Mouse (Mus musculus) neural tube, embryonic 11.5 days (tissue): ENCODE data around the gene Slc15a3. TPM values are rescaled to one million over a fixed set of nuclear protein-coding genes. Genes with fewer than 3 reads are reported as not detected.

Experiments used
- ATAC-seq: fragments of 200-750 bp; cut with Nextera tagmentation; 2 replicates; pipeline ENCODE4 v1.8.0; 2017; ENCODE audit warnings: moderate number of reproducible peaks, mild to moderate bottlenecking, moderate TSS enrichment, moderate library complexity; ENCODE audit not compliant: insufficient read depth, low FRiP score, low TSS enrichment
- DNase-seq: peaks from one replicate; pipeline ENCODE4 v3.0.0-alpha.2; 2015; ENCODE audit warnings: low spot score
- H3K27ac ChIP-seq: fragments of 300-500 bp; sonication (generic); 2 replicates; pipeline ENCODE4 v1.5.1; 2014; ENCODE audit warnings: low read depth, mild to moderate bottlenecking, low read length
- H3K27me3 ChIP-seq: fragments of 300-500 bp; sonication (generic); 2 replicates; pipeline ENCODE4 v1.6.1; 2014; ENCODE audit warnings: mild to moderate bottlenecking, low read length, mixed read lengths; ENCODE audit not compliant: control insufficient read depth, insufficient read depth
- H3K36me3 ChIP-seq: fragments of 300-500 bp; sonication (generic); 2 replicates; pipeline ENCODE4 v1.6.1; 2014; ENCODE audit warnings: mild to moderate bottlenecking, low read length, moderate library complexity, mixed read lengths; ENCODE audit not compliant: control insufficient read depth, insufficient read depth
- H3K4me1 ChIP-seq: fragments of 300-500 bp; sonication (generic); 2 replicates; pipeline ENCODE4 v1.6.1; 2014; ENCODE audit warnings: low read length, mixed read lengths; ENCODE audit not compliant: control insufficient read depth, insufficient read depth
- H3K4me2 ChIP-seq: fragments of 300-500 bp; sonication (generic); 2 replicates; pipeline ENCODE4 v1.6.1; 2014; ENCODE audit warnings: low read depth, mild to moderate bottlenecking, moderate library complexity
- H3K4me3 ChIP-seq: fragments of 300-500 bp; sonication (generic); 2 replicates; pipeline ENCODE4 v1.5.1; 2014; ENCODE audit warnings: low read depth, low read length
- H3K9ac ChIP-seq: fragments of 300-500 bp; sonication (generic); 2 replicates; pipeline ENCODE4 v1.6.1; 2014; ENCODE audit warnings: mild to moderate bottlenecking, low read length
- H3K9me3 ChIP-seq: fragments of 300-500 bp; sonication (generic); 2 replicates; pipeline ENCODE4 v1.6.1; 2016; ENCODE audit warnings: low read length; ENCODE audit not compliant: control insufficient read depth
- WGBS: fragments of 180-500 bp; shearing (Covaris S2); extraction: QIAGEN DNeasy Blood & Tissue Kit; methylation state at CpG from one replicate; pipeline ENCODE4 v1.1.7; 2014; 5-methylcytosine and 5-hydroxymethylcytosine counted together
- polyA plus RNA-seq: library from polyadenylated mRNA; unstranded; fragments of >200 nt; fragmentation: Nextera tagmentation; extraction: Ambion mirVana; gene quantifications from 2 replicates; pipeline ENCODE4 v1.2.1, GENCODE M21; 2014

Gene Slc15a3
- polyA plus RNA-seq, 1 experiment from 2014 or later = 0.09 TPM

DNA sequence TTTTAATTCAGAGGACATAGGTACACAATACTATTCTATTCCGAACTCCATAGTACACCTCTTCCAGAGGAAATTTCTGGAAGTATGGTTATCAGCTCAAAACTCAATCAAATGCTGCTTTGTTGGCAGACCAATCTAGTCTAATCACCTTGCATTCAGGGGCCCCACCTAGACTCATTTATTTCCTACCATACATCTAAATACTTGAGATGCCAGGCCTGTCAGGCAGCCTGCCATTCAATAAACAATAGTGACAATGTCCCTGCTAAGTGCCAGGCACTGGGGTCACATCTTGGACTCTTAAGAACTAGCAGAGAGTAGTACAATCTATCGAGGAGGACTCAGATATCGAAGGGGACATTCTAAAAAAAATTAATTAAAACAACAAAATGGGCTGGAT lies 52.7 kb downstream of the Slc15a3 start:
- Histone ChIP-seq H3K4me2 (no peak overlapping the region), H3K36me3 (no peaks in the 10 kb centered on the region), H3K4me1 (peaks cover 6% of the 10 kb centered on the region; the same call in 1 of the 2 replicates), H3K4me3 (no peak overlapping the region), H3K27me3 (no peaks in the 10 kb centered on the region), H3K9ac (no peak overlapping the region), H3K27ac (no peak overlapping the region), H3K9me3 (no peaks in the 10 kb centered on the region)
- ATAC-seq (no peak), DNase-seq (no peak)
- 95% methylated on average over 3 of the region's 3 CpGs for WGBS

DNA sequence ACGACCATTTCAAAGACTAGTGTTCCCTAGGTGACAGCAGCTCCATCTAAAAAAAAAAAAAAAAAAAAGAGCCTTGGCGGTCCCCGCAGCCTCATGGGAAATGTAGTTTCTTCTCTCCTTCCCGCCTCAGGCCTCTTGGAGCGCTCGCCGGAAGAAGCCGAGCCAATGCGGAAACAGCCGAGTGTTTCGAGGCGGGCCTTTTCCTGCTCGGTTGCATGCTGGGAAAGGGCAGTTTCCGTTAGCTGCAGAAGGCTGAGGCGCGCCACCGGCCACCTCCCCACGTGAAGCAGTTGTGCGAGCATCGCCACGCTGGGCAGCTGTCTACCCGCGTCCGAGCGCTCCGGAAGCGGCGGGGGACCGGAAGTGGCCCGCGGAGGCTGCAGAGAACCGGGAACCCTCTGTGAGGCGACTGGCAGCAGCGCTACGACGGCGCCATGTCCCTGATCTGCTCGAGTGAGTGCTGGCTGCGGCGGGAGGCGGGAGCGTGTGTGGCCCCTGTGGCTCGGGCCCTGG lies 55.5 kb downstream of the Slc15a3 start, which contains the start of gene Prpf19:
Gene Prpf19 (plus strand): TSS at position 216 of the 513 bp plus-strand sequence.
- WGBS = 0% methylated on average over 43 of the region's 43 CpGs
- ATAC-seq = peak; percentile 93
- peak within 1 kb of the TSS; percentile 82 for H3K4me3 ChIP-seq
- no peaks in the 10 kb centered on the region for H3K27me3 ChIP-seq
- no peaks in the 10 kb centered on the region for H3K9me3 ChIP-seq
- peak within 1 kb of the TSS; percentile 90 for H3K27ac ChIP-seq
- peak within 1 kb of the TSS; percentile 46 for H3K4me2 ChIP-seq
- DNase-seq = peak; percentile 98
- H3K9ac ChIP-seq = peak within 1 kb of the TSS; percentile 91
- peaks cover 6% of the 10 kb centered on the region; the same call in 1 of the 2 replicates for H3K4me1 ChIP-seq
- peaks cover 8% of the 10 kb centered on the region for H3K36me3 ChIP-seq

DNA sequence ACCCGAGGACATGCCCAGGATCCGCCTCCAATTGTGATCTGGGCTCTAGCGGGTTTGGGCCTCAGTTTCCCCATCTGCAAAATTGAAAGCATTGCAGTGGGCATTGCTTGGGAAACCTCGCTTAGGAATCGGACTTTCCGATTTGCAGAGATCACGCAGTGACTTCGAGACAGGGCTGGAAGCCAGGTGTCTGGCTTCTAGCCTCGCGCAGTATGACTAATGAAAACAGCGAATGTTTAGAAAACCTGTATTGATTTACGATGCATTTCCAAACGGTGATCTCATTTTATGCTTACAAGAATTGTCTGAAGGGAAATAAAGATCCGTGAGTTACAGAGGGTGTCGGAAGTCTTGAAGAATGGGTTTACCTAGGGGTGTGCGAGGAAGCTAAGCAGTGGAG lies 56.2 kb downstream of the Slc15a3 start:
- peaks cover 6% of the 10 kb centered on the region; the same call in 1 of the 2 replicates for H3K4me1 ChIP-seq
- peaks cover 13% of the 10 kb centered on the region for H3K36me3 ChIP-seq
- peak overlapping the region; percentile 46 for H3K4me2 ChIP-seq
- H3K4me3 ChIP-seq = peak overlapping the region; percentile 82
- no peaks in the 10 kb centered on the region for H3K9me3 ChIP-seq
- H3K27me3 ChIP-seq = no peaks in the 10 kb centered on the region
- WGBS = 1% methylated on average over 16 of the region's 16 CpGs
- DNase-seq (no peak), ATAC-seq (no peak)
- H3K27ac ChIP-seq = peak overlapping the region; percentile 90
- H3K9ac ChIP-seq = peak overlapping the region; percentile 91

DNA sequence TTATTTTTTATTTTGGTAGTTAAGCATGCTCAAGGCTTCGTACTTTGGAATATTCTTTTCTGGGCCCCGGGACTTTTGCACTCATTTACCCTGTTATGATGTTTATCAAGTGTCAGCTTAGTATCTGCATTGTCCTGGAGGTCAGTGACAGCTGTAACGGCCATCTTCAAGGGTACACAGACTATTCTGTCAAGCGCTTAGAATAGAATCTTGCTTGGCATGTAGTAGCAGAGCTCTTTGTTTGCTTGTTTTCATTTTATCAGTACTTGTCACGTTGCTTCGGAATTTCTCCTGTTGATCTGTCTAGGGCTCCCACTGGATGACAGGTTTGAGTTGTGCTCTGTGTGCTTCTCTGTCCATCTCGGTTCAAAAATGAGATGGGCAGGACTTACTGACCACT lies 57.3 kb downstream of the Slc15a3 start:
- Histone ChIP-seq H3K4me2 (peak overlapping the region; percentile 46; the same call in 1 of the 2 replicates), H3K27me3 (no peaks in the 10 kb centered on the region), H3K4me3 (no peak overlapping the region), H3K27ac (no peak overlapping the region), H3K9me3 (no peaks in the 10 kb centered on the region), H3K4me1 (peaks cover 6% of the 10 kb centered on the region; the same call in 1 of the 2 replicates), H3K9ac (no peak overlapping the region; the same call in 1 of the 2 replicates), H3K36me3 (peaks cover 14% of the 10 kb centered on the region)
- ATAC-seq (no peak), DNase-seq (no peak)
- 91% methylated on average over 7 of the region's 7 CpGs for WGBS

DNA sequence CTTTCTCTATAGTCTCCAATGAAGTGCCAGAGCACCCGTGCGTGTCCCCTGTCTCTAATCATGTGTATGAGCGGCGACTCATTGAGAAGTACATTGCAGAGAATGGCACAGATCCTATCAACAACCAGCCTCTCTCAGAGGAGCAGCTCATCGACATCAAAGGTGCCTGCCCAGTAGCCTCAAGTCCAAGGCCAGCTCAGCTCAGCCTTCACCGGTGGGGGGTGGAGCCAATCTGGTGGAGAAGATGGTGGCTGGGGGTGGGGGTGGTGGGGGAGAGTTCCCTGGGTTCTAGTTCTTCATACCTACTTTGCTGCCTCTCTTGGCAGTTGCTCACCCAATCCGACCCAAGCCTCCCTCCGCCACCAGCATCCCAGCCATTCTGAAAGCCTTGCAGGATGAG lies 58.0 kb downstream of the Slc15a3 start:
- H3K9me3 ChIP-seq = no peaks in the 10 kb centered on the region

DNA sequence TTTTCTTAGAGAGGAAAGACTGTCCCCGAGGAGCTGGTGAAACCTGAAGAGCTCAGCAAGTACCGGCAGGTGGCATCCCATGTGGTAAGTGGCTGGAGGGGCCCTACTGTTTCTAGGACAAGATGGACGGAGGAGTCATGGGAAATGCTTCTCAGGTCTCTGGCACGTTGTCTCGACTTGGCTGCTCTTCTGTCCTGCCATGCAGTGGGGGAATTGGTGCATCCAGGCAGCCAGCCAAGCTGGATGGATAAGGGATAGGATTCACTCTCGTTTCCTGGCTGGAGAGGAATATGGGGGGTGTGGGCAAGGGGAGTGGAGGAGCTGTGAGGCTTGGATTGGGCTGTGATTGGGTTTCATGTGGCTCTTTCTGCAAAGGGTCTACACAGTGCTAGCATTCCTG lies 60.8 kb downstream of the Slc15a3 start:
- H3K4me1 ChIP-seq = peaks cover 6% of the 10 kb centered on the region; the same call in 1 of the 2 replicates
- H3K9me3 ChIP-seq = no peaks in the 10 kb centered on the region
- H3K9ac ChIP-seq = no peak overlapping the region
- H3K36me3 ChIP-seq = peaks cover 29% of the 10 kb centered on the region
- WGBS = 89% methylated on average over 6 of the region's 6 CpGs
- DNase-seq (no peak), ATAC-seq (no peak)
- no peaks in the 10 kb centered on the region for H3K27me3 ChIP-seq
- no peak overlapping the region for H3K27ac ChIP-seq
- H3K4me2 ChIP-seq = no peak overlapping the region
- no peak overlapping the region for H3K4me3 ChIP-seq

More for the DNA sequence above, 58.0 kb downstream of the Slc15a3 start:
- DNase-seq (no peak), ATAC-seq (no peak)
- peaks cover 6% of the 10 kb centered on the region; the same call in 1 of the 2 replicates for H3K4me1 ChIP-seq
- H3K27me3 ChIP-seq = no peaks in the 10 kb centered on the region
- WGBS = 92% methylated on average over 8 of the region's 8 CpGs
- H3K4me2 ChIP-seq = no peak overlapping the region
- H3K27ac ChIP-seq = no peak overlapping the region
- H3K36me3 ChIP-seq = peaks cover 18% of the 10 kb centered on the region
- H3K4me3 ChIP-seq = no peak overlapping the region
- no peak overlapping the region for H3K9ac ChIP-seq

DNA sequence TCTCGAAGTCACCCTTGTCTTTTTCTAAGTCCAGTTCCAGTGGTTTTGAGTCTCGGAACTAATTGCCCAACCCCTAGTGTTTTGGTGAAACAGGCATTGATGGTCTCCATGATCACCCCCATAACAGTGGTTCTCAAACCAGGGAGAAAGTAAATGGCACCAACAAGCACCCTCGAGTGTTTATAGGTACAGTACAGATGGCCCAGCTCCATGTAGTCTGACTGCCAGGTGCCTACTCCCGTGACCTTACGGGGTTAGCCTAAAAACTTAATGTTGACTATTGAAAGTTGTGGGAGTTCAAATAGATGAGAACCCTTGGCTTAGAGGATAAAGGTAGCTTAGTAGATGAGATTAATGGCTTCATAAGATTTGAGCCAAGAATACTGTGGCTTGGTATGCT lies 61.5 kb downstream of the Slc15a3 start:
- no peak overlapping the region for H3K4me2 ChIP-seq
- H3K4me3 ChIP-seq = no peak overlapping the region
- DNase-seq (no peak), ATAC-seq (no peak)
- H3K4me1 ChIP-seq = peaks cover 6% of the 10 kb centered on the region; the same call in 1 of the 2 replicates
- H3K9ac ChIP-seq = no peak overlapping the region
- no peaks in the 10 kb centered on the region for H3K9me3 ChIP-seq
- peaks cover 32% of the 10 kb centered on the region for H3K36me3 ChIP-seq
- WGBS = 95% methylated on average over 5 of the region's 5 CpGs
- H3K27ac ChIP-seq = no peak overlapping the region
- H3K27me3 ChIP-seq = no peaks in the 10 kb centered on the region

DNA sequence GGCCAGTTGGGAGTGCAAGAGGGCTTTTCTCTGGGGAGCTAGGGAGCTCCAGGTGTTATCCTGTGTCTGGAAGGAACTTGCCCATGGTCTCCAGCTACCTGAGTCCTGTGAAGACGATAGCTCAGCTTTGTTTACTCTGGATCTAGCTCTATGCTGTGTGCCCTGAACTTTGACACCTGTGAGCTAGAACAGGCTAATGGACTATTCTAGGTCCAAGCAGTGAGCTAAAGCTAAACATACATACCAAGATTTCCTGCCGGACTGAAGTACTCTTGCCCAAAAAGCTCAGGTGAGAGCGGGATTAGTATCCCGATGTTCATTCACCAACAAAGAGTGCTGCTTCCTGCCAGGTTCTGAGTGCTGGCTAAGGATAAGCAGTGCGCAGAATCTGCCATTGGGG lies 65.0 kb downstream of the Slc15a3 start:
- ATAC-seq (no peak), DNase-seq (no peak)
- Histone ChIP-seq H3K4me1 (no peaks in the 10 kb centered on the region), H3K4me3 (no peak overlapping the region), H3K27me3 (no peaks in the 10 kb centered on the region), H3K4me2 (no peak overlapping the region), H3K9ac (no peak overlapping the region), H3K27ac (no peak overlapping the region), H3K9me3 (no peaks in the 10 kb centered on the region), H3K36me3 (peaks cover 26% of the 10 kb centered on the region)
- WGBS = 96% methylated on average over 5 of the region's 5 CpGs
